Mouse (Mus musculus): Measurements from ENCODE around the gene Stpg3.

Stpg3 gene

GRCm38 (mm10) chr2:25178285-25178972 is 36.0 kb downstream of the Stpg3 start:
- no peak for DNase-seq (ENCODE audit: low spot score)

GRCm38 (mm10) chr2:25177685-25178084 is 36.8 kb downstream of the Stpg3 start:
- peak; percentile 88 for DNase-seq (ENCODE audit: low spot score)

- no peak for DNase-seq (ENCODE audit: low spot score)
Observed at GRCm38 (mm10) chr2:25177076-25177475, 37.4 kb downstream of the Stpg3 start.

- no peak for DNase-seq (ENCODE audit: low spot score)
Observed at GRCm38 (mm10) chr2:25176573-25176972, 37.9 kb downstream of the Stpg3 start.

- no peak for DNase-seq (ENCODE audit: low spot score)
Observed at GRCm38 (mm10) chr2:25175690-25176078, 38.8 kb downstream of the Stpg3 start.

GRCm38 (mm10) chr2:25174866-25175689 is 39.4 kb downstream of the Stpg3 start:
- DNase-seq (ENCODE audit: low spot score), result no peak

GRCm38 (mm10) chr2:25173821-25174220 is 40.6 kb downstream of the Stpg3 start:
- no peak for DNase-seq (ENCODE audit: low spot score)

GRCm38 (mm10) chr2:25172629-25173028 is 41.8 kb downstream of the Stpg3 start:
- no peak for DNase-seq (ENCODE audit: low spot score)

GRCm38 (mm10) chr2:25171769-25172153 is 42.7 kb downstream of the Stpg3 start:
- DNase-seq (ENCODE audit: low spot score), result no peak

- DNase-seq (ENCODE audit: low spot score), result no peak
Observed at GRCm38 (mm10) chr2:25171101-25171768, 43.2 kb downstream of the Stpg3 start.

- no peak for DNase-seq (ENCODE audit: low spot score)
Observed at GRCm38 (mm10) chr2:25170326-25171100, 43.9 kb downstream of the Stpg3 start.

- peak; percentile 82 for DNase-seq (ENCODE audit: low spot score)
Observed at GRCm38 (mm10) chr2:25169778-25170177, 44.7 kb downstream of the Stpg3 start.

GRCm38 (mm10) chr2:25168665-25168978 is 45.8 kb downstream of the Stpg3 start:
- no peak for DNase-seq (ENCODE audit: low spot score)

- peak; percentile 90 for DNase-seq (ENCODE audit: low spot score)
Observed at GRCm38 (mm10) chr2:25167919-25168664, 46.3 kb downstream of the Stpg3 start.

GRCm38 (mm10) chr2:25167481-25167880 is 47.0 kb downstream of the Stpg3 start:
- peak; percentile 56 for DNase-seq (ENCODE audit: low spot score)
